Mouse (Mus musculus) kidney, postnatal 0 days (tissue): ENCODE data around the gene Myrf. TPM values are rescaled to one million over a fixed set of nuclear protein-coding genes. Genes with fewer than 3 reads are reported as not detected.

ENCODE experiments used
- ATAC-seq: fragments of 200-750 bp; cut with Nextera tagmentation; replicated peaks from 2 replicates; pipeline ENCODE4 v1.8.0; 2017; ENCODE audit warnings: low read depth, moderate number of reproducible peaks, moderate TSS enrichment, moderate library complexity; ENCODE audit not compliant: low FRiP score
- DNase-seq: peaks from one replicate; pipeline ENCODE4 v3.0.0-alpha.2; 2016; ENCODE audit warnings: low spot score
- H3K27ac ChIP-seq: fragments of 300-500 bp; sonication (generic); 2 replicates; pipeline ENCODE4 v1.5.1; 2014; ENCODE audit warnings: mild to moderate bottlenecking
- H3K27me3 ChIP-seq: fragments of 300-500 bp; sonication (generic); 2 replicates; pipeline ENCODE4 v1.6.1; 2014; ENCODE audit warnings: low read length, mixed read lengths; ENCODE audit not compliant: insufficient read depth
- H3K36me3 ChIP-seq: fragments of 300-500 bp; sonication (generic); 2 replicates; pipeline ENCODE4 v1.6.1; 2014; ENCODE audit warnings: low read length, mixed read lengths; ENCODE audit not compliant: insufficient read depth
- H3K4me1 ChIP-seq: fragments of 300-500 bp; sonication (generic); replicated peaks from 2 replicates; pipeline ENCODE4 v1.6.1; 2014; ENCODE audit warnings: antibody characterized with exemption, low read length, mixed read lengths; ENCODE audit not compliant: insufficient read depth
- H3K4me2 ChIP-seq: fragments of 300-500 bp; sonication (generic); 2 replicates; pipeline ENCODE4 v1.6.1; 2014; ENCODE audit warnings: mild to moderate bottlenecking, low read length, moderate library complexity, mixed read lengths
- H3K4me3 ChIP-seq: fragments of 300-500 bp; sonication (generic); replicated peaks from 2 replicates; pipeline ENCODE4 v1.5.1; 2014; ENCODE audit warnings: low read depth, low read length
- H3K9ac ChIP-seq: fragments of 300-500 bp; sonication (generic); 2 replicates; pipeline ENCODE4 v1.6.1; 2014; ENCODE audit warnings: low read depth, low read length
- H3K9me3 ChIP-seq: fragments of 300-500 bp; sonication (generic); replicated peaks from 2 replicates; pipeline ENCODE4 v1.6.1; 2016; ENCODE audit warnings: low read length, inconsistent platforms, mixed read lengths
- CTCF ChIP-seq: IDR thresholded peaks from 2 replicates; pipeline ENCODE4 v1.5.1; 2016; ENCODE audit warnings: antibody characterized with exemption, low read depth, mild to moderate bottlenecking, moderate library complexity
- WGBS: fragments of 180-500 bp; shearing (Covaris S2); extraction: QIAGEN DNeasy Blood & Tissue Kit; methylation state at CpG from one replicate; pipeline ENCODE4 v1.1.7; 2014; 5-methylcytosine and 5-hydroxymethylcytosine counted together
- polyA plus RNA-seq: library from polyadenylated mRNA; unstranded; fragments of >200 nt; fragmentation: Nextera tagmentation; extraction: Ambion mirVana; gene quantifications from 2 replicates; pipeline ENCODE4 v1.2.1, GENCODE M21; 2015

Myrf gene
- polyA plus RNA-seq, 1 experiment from 2014 or later, result 1.5 TPM

- WGBS, result 58% methylated on average over 7 of the region's 7 CpGs
Observed at GRCm38 (mm10) chr19:10261369-10261768, 20.8 kb upstream of the Myrf start.

DNA sequence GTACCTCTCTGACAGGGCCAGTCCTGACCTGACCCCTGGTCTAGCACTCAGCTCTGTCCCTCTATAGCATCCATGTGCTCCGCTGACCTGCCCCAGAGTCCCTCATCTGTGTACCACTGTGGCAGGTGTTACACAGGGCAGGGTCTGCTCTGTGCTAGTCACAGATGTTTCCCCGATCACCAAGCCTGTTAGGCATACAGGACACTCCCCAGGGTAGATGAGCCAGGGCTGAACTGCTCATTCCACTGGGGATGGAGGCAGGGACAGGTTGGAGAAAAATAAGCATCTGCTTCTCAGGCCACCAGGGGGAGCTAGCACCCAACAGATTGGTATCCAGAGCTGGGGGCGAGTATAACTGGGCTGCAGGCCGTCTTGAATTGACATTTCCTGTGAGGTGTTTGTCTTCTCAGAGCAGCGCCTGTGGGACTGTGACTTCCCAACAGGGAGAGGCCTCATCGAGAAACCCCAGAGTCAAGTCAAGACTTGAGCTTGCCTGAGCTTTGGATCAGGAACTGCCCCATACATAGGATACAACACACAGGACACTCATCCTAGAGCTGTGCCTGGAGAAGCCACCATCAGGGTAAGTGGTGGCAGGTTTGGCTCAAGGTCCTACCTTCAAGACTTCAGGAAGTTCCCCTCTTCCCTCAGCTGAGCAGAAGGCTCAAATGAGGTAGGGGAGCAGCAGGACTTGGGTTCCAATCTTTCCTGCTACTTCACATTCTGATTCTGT, 17.9 kb upstream of the Myrf start:
- Histone ChIP-seq H3K36me3 (no peaks in the 10 kb centered on the region; the same call in 1 of the 2 replicates), H3K9me3 (no peaks in the 10 kb centered on the region), H3K27me3 (no peaks in the 10 kb centered on the region), H3K4me2 (no peak overlapping the region), H3K9ac (no peak overlapping the region), H3K4me3 (no peak overlapping the region), H3K27ac (no peak overlapping the region), H3K4me1 (no peaks in the 10 kb centered on the region)
- ATAC-seq (peak; percentile 27), DNase-seq (peak; percentile 94)
- 19% methylated on average over 6 of the region's 6 CpGs for WGBS
- TF ChIP-seq CTCF, result peak; percentile 97

More at GRCm38 (mm10) chr19:10261369-10261768, 20.8 kb upstream of the Myrf start:
- Histone ChIP-seq H3K27ac (no peak overlapping the region), H3K27me3 (no peaks in the 10 kb centered on the region), H3K4me3 (no peak overlapping the region), H3K9me3 (no peaks in the 10 kb centered on the region), H3K4me1 (no peaks in the 10 kb centered on the region), H3K4me2 (no peak overlapping the region), H3K9ac (no peak overlapping the region), H3K36me3 (no peaks in the 10 kb centered on the region; the same call in 1 of the 2 replicates)
- DNase-seq (no peak), ATAC-seq (no peak)
- no peak for TF ChIP-seq CTCF

GRCm38 (mm10) chr19:10248128-10248527, 7.6 kb upstream of the Myrf start:
- Histone ChIP-seq H3K9me3 (no peaks in the 10 kb centered on the region), H3K4me2 (peak overlapping the region; percentile 26; the same call in 1 of the 2 replicates), H3K4me1 (peaks cover 16% of the 10 kb centered on the region), H3K4me3 (no peak overlapping the region), H3K27me3 (no peaks in the 10 kb centered on the region), H3K9ac (no peak overlapping the region), H3K27ac (no peak overlapping the region), H3K36me3 (no peaks in the 10 kb centered on the region)
- no peak for TF ChIP-seq CTCF
- WGBS, result 12% methylated on average over 20 of the region's 20 CpGs
- DNase-seq, result peak; percentile 85
- peak; percentile 83 for ATAC-seq

DNA sequence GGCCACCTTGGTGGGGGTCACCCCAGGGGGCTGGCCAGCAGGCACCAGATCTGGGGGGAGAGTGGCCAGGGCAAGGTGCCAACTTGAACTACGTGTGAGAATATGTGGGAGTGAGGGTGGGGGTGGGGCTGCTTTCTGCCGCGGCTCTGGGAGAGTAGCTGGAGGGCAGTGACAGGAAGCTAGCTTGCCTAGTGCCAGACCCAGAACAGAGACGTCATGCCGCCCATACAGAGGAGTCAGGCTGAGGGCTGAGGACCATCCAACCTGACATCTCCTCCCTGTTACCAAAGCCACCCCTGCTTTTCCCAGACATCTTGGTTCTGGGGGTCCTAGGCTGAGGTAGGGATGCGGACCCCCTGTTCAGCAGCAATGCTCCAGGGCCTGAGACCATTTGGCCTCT, 6.6 kb upstream of the Myrf start:
- H3K27ac ChIP-seq, result no peak overlapping the region
- H3K9me3 ChIP-seq, result no peaks in the 10 kb centered on the region
- DNase-seq, result peak; percentile 41
- peaks cover 16% of the 10 kb centered on the region for H3K4me1 ChIP-seq
- H3K27me3 ChIP-seq, result no peaks in the 10 kb centered on the region
- TF ChIP-seq CTCF, result no peak
- H3K9ac ChIP-seq, result 0 out of 2 replicates have a peak overlapping the region, but pooled peaks have one; percentile 8
- H3K36me3 ChIP-seq, result no peaks in the 10 kb centered on the region
- H3K4me3 ChIP-seq, result no peak overlapping the region
- no peak overlapping the region for H3K4me2 ChIP-seq
- ATAC-seq, result no peak
- 20% methylated on average over 6 of the region's 6 CpGs for WGBS

DNA sequence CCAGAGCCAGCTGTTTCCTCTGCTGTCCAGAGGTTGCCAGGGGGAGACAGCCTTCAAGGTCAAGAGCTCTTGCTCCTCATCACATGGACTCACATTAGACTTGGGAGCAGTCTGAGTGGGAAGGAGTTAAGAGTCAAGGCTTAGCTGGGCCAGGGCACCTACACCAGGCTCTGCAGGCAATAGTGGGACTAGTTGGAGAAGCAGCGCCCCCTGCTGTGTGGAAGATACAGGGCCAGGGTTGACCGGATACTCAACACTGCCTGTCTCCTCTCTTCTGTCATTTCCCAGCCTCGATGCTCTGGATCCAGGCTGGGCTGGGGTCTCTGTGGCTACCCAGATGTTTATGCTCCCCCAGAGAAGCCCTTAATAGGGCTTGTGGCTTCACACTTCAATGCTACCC, 3.6 kb upstream of the Myrf start:
- 21% methylated on average over 3 of the region's 3 CpGs for WGBS
- ATAC-seq, result no peak
- H3K27me3 ChIP-seq, result no peaks in the 10 kb centered on the region
- no peak overlapping the region for H3K4me3 ChIP-seq
- no peak overlapping the region for H3K27ac ChIP-seq
- H3K4me2 ChIP-seq, result no peak overlapping the region
- no peak overlapping the region for H3K9ac ChIP-seq
- DNase-seq, result peak; percentile 71
- peak; percentile 69 for TF ChIP-seq CTCF
- peaks cover 16% of the 10 kb centered on the region for H3K4me1 ChIP-seq
- no peaks in the 10 kb centered on the region for H3K9me3 ChIP-seq
- H3K36me3 ChIP-seq, result no peaks in the 10 kb centered on the region

DNA sequence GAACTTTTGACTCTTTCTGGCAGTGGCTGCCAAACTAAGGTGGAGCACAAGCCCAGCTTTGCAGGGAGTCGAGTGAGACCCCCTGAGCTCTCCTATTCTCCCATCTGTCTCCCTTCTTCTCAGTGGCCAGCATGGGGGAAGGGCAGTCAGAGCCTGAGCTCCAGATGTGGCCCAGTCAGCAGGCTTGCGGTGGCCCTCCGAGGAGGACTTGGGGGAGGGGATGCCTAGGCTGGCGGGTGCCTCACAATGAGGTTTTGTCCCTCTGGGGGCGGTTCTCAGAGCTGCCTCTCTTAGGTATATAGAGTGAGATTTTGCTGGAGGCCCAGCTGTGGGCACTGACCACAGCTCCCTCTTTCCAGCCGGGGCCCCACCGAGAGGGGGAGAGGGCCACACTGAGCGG, 2.4 kb upstream of the Myrf start:
- H3K27ac ChIP-seq, result no peak overlapping the region
- H3K9ac ChIP-seq, result no peak overlapping the region
- WGBS, result 20% methylated on average over 8 of the region's 8 CpGs
- DNase-seq, result no peak
- no peak for TF ChIP-seq CTCF
- H3K4me2 ChIP-seq, result no peak overlapping the region
- H3K36me3 ChIP-seq, result no peaks in the 10 kb centered on the region
- H3K4me1 ChIP-seq, result peaks cover 9% of the 10 kb centered on the region
- H3K4me3 ChIP-seq, result no peak overlapping the region
- no peaks in the 10 kb centered on the region for H3K27me3 ChIP-seq
- no peak for ATAC-seq
- H3K9me3 ChIP-seq, result no peaks in the 10 kb centered on the region
